Mouse (Mus musculus): ENCODE measurements around the gene Creb3l1. TPM values are rescaled to one million over a fixed set of nuclear protein-coding genes. Genes with fewer than 3 reads are reported as not detected.

Creb3l1 gene
- total RNA-seq, 2 experiments from 2014 or later, result 2.9 to 3.2 TPM

GRCm38 (mm10) chr2:91933471-91933870 lies 90.8 kb downstream of the Creb3l1 start:
- DNase-seq (ENCODE audit: low spot score in 2 of 2), result peak in 1 of 2 experiments; percentile 7
- intact Hi-C loops (cut with DNase I), result no loop called here

GRCm38 (mm10) chr2:91932737-91933350 lies 91.5 kb downstream of the Creb3l1 start:
- peak in 1 of 2 experiments; percentile 30 for DNase-seq (ENCODE audit: low spot score in 2 of 2)
- intact Hi-C loops (cut with DNase I), result no loop called here

Small RNA genes within 50 kb of the gene (microRNA-seq; reads per million reads assigned to microRNA genes)
- 0.25 to 0.34 reads per million in 2 experiments for gene Mir6999

Other genes starting within 250 kb of the Creb3l1 start
- gene Chrm4, start 97.3 kb downstream of the Creb3l1 start, total RNA-seq (2021), result 10 to 100 TPM; 41.6 to 55.1 TPM
- 10 to 100 TPM; 18.3 to 19.6 TPM for gene Mdk, start 92.2 kb downstream of the Creb3l1 start, total RNA-seq (2021)
- gene Gm9821, start 78.8 kb downstream of the Creb3l1 start, total RNA-seq (2021), result not detected
- gene Dgkz, start 48.6 kb downstream of the Creb3l1 start, total RNA-seq (2021), result 100 to 1,000 TPM; 556 to 558 TPM
- gene Phf21a, start 68.6 kb upstream of the Creb3l1 start, total RNA-seq (2021), result 100 to 1,000 TPM in 1 of 2 experiments, 10 to 100 TPM in 1; 98.0 to 109 TPM